Mouse (Mus musculus) erythroblast, adult 5-6 weeks (primary cell): ENCODE measurements around the gene Gm7879. TPM values are rescaled to one million over a fixed set of nuclear protein-coding genes. Genes with fewer than 3 reads are reported as not detected.

Experiments
- ATAC-seq: replicated peaks from 2 replicates; pipeline ENCODE4 v1.8.0; 2016; ENCODE audit warnings: moderate number of reproducible peaks, mild to moderate bottlenecking, moderate TSS enrichment, inconsistent platforms; ENCODE audit not compliant: poor library complexity, low FRiP score, severe bottlenecking
- total RNA-seq, 2 experiments: library from RNA; stranded (forward) in 1 of 2; stranded (reverse) in 1 of 2; fragments of 150-400 nt in 1 of 2; fragments of 200-764, 138-1000 nt in 1 of 2; gene quantifications; 2 replicates each; pipeline versions ENCODE4 v1.2.3 to v1.2.4; 2015 to 2017; ENCODE audit warnings: low replicate concordance in 2 of 2

Gm7879 gene
- total RNA-seq, 2 experiments from 2014 or later: 0.68 TPM; not detected in 1

- no peak for ATAC-seq
Observed at GRCm38 (mm10) chr5:43947330-43947977, 34.5 kb downstream of the Gm7879 start.

- no peak for ATAC-seq
Observed at GRCm38 (mm10) chr5:43948111-43948743, 35.3 kb downstream of the Gm7879 start.

- no peak for ATAC-seq
Observed at GRCm38 (mm10) chr5:43948748-43949275, 35.9 kb downstream of the Gm7879 start.

GRCm38 (mm10) chr5:43953241-43953640 is 40.3 kb downstream of the Gm7879 start:
- ATAC-seq: no peak

- ATAC-seq: no peak
Observed at GRCm38 (mm10) chr5:43959884-43960440, 47.0 kb downstream of the Gm7879 start.

GRCm38 (mm10) chr5:43961056-43961455 is 48.1 kb downstream of the Gm7879 start:
- no peak for ATAC-seq

Other genes with a start within 250 kb of the Gm7879 start
- gene Bst1, start 94.3 kb upstream of the Gm7879 start, total RNA-seq (2015; ENCODE audit: low replicate concordance): 0.96 and 8.4 TPM in 2 replicates
- 4.9 and 5.4 TPM in 2 replicates for gene Bst1, start 94.3 kb upstream of the Gm7879 start, total RNA-seq (2017; ENCODE audit: low replicate concordance)
- 20.1 and 25.2 TPM in 2 replicates for gene Fbxl5, start 91.5 kb upstream of the Gm7879 start, total RNA-seq (2015; ENCODE audit: low replicate concordance)
- gene Fbxl5, start 91.5 kb upstream of the Gm7879 start, total RNA-seq (2017; ENCODE audit: low replicate concordance): 20.9 and 21.9 TPM in 2 replicates
- 2.5 and 6.5 TPM in 2 replicates for gene Cd38, start 44.6 kb upstream of the Gm7879 start, total RNA-seq (2015; ENCODE audit: low replicate concordance)
- 1.7 and 3.2 TPM in 2 replicates for gene Cd38, start 44.6 kb upstream of the Gm7879 start, total RNA-seq (2017; ENCODE audit: low replicate concordance)
- not detected in 2 replicates for gene Fgfbp1, start 68.6 kb downstream of the Gm7879 start, total RNA-seq (2015; ENCODE audit: low replicate concordance)
- not detected in 2 replicates for gene Fgfbp1, start 68.6 kb downstream of the Gm7879 start, total RNA-seq (2017; ENCODE audit: low replicate concordance)
- 13.8 and 31.6 TPM in 2 replicates for gene Prom1, start 188.9 kb downstream of the Gm7879 start, total RNA-seq (2015; ENCODE audit: low replicate concordance)
- 14.1 and 16.7 TPM in 2 replicates for gene Prom1, start 188.9 kb downstream of the Gm7879 start, total RNA-seq (2017; ENCODE audit: low replicate concordance)